18 mouse cellular contexts compared by ENCODE assay signal in genomic region chr11:3849469-3850314, GRCm38 (mm10). TPM values are rescaled to one million over a fixed set of nuclear protein-coding genes. Genes with fewer than 3 reads are reported as not detected.
DNase-seq lines count a peak whose midpoint lies in the region; ATAC-seq and TF ChIP-seq lines count a peak whose summit lies in the region.
"Had no signal": no experiment of that assay in that cellular context is flagged by ENCODE, and none has a peak within 500 bp of the region (broad histone marks: within the 10 kb centered on the region; RNA-seq: fewer than 3 reads in every experiment).

No protein-coding gene starts in this region.

- no peaks in the 10 kb centered on the region for H3K9me3 ChIP-seq in hindbrain, embryonic 11.5 days (ENCODE audit: control insufficient read depth, low read length)
- no peaks in the 10 kb centered on the region for H3K9me3 ChIP-seq in hindbrain, embryonic 12.5 days (replicated peaks)
- H3K9me3 ChIP-seq in stomach, postnatal 0 days (ENCODE audit: control insufficient read depth, low read length) = no peaks in the 10 kb centered on the region

- no peaks in the 10 kb centered on the region for H3K4me1 ChIP-seq in hindbrain, embryonic 11.5 days (replicated peaks; ENCODE audit: control insufficient read depth, insufficient read depth, low read length)
- no peaks in the 10 kb centered on the region for H3K4me1 ChIP-seq in hindbrain, embryonic 12.5 days
- no peaks in the 10 kb centered on the region for H3K4me1 ChIP-seq in stomach, postnatal 0 days (replicated peaks; ENCODE audit: control insufficient read depth, insufficient read depth)
- H3K4me1 ChIP-seq: forebrain, embryonic 10.5 days had no signal

- no peak overlapping the region for H3K4me2 ChIP-seq in hindbrain, embryonic 11.5 days (replicated peaks; ENCODE audit: low read depth, low read length)
- H3K4me2 ChIP-seq in hindbrain, embryonic 12.5 days (replicated peaks) = no peak overlapping the region
- no peak overlapping the region for H3K4me2 ChIP-seq in stomach, postnatal 0 days (replicated peaks; ENCODE audit: low read depth)
- H3K4me2 ChIP-seq: lung, embryonic 14.5 days had no signal

- ATAC-seq in hindbrain, embryonic 11.5 days (ENCODE audit: low FRiP score) = no peak
- ATAC-seq in hindbrain, embryonic 12.5 days (ENCODE audit: low FRiP score) = no peak
- 0 out of 2 replicates have a peak, but pooled peaks have one; percentile 49 for ATAC-seq in stomach, postnatal 0 days (ENCODE audit: low FRiP score, low TSS enrichment)
- ATAC-seq: inflammation-experienced regulatory T-cells, adult 6 months; midbrain, embryonic 16.5 days had no signal

- TF ChIP-seq CTCF in stomach, postnatal 0 days (IDR thresholded peaks at IDR 0.05; ENCODE audit: low read depth) = no peak

- no peaks in the 10 kb centered on the region for H3K27me3 ChIP-seq in hindbrain, embryonic 11.5 days (ENCODE audit: control insufficient read depth, insufficient read depth, low read length)
- no peaks in the 10 kb centered on the region for H3K27me3 ChIP-seq in hindbrain, embryonic 12.5 days
- no peaks in the 10 kb centered on the region for H3K27me3 ChIP-seq in stomach, postnatal 0 days (ENCODE audit: control insufficient read depth, insufficient read depth, low read length)

- WGBS in hindbrain, embryonic 11.5 days = 83% methylated on average over 15 of the region's 15 CpGs
- WGBS in hindbrain, embryonic 12.5 days = 81% methylated on average over 15 of the region's 15 CpGs
- 75% methylated on average over 15 of the region's 15 CpGs for WGBS in stomach, postnatal 0 days

- no peaks in the 10 kb centered on the region for H3K36me3 ChIP-seq in hindbrain, embryonic 11.5 days (ENCODE audit: control insufficient read depth, insufficient read depth, low read length)
- H3K36me3 ChIP-seq in hindbrain, embryonic 12.5 days = no peaks in the 10 kb centered on the region
- H3K36me3 ChIP-seq in stomach, postnatal 0 days (ENCODE audit: control insufficient read depth, insufficient read depth, low read length) = no peaks in the 10 kb centered on the region
- H3K36me3 ChIP-seq: forebrain, embryonic 10.5 days had no signal

- DNase-seq in cerebellum, adult 11 months = peak; percentile 33
- DNase-seq in cerebellum, adult 8-10 months = no peak
- peak; percentile 5 for DNase-seq in hindbrain, embryonic 11.5 days (ENCODE audit: low spot score)
- DNase-seq in retina, postnatal 1 day = peak; percentile 48
- DNase-seq in retina, embryonic 14.5 days (ENCODE audit: low spot score) = no peak
- no peak for DNase-seq in stomach, postnatal 0 days (ENCODE audit: low spot score)
- no peak for DNase-seq in heart, postnatal 4 days
- DNase-seq: heart, adult 18-20 months; heart, postnatal 10 days; kidney, adult 9 months; lung, embryonic 14.5 days; thymus, postnatal 36 days had no signal

- TF ChIP-seq EP300 in stomach, postnatal 0 days (optimal IDR thresholded peaks at IDR 0.05) = no peak

- no peak overlapping the region for H3K9ac ChIP-seq in hindbrain, embryonic 11.5 days (ENCODE audit: low read depth, low read length)
- no peak overlapping the region for H3K9ac ChIP-seq in hindbrain, embryonic 12.5 days
- no peak overlapping the region for H3K9ac ChIP-seq in stomach, postnatal 0 days (ENCODE audit: low read length)
- H3K9ac ChIP-seq: lung, embryonic 14.5 days had no signal

- no peak overlapping the region for H3K4me3 ChIP-seq in hindbrain, embryonic 11.5 days (ENCODE audit: low read depth, low read length)
- no peak overlapping the region for H3K4me3 ChIP-seq in hindbrain, embryonic 12.5 days
- H3K4me3 ChIP-seq in stomach, postnatal 0 days (ENCODE audit: low read depth, low read length) = no peak overlapping the region
- H3K4me3 ChIP-seq: forebrain, embryonic 10.5 days had no signal

- H3K27ac ChIP-seq in hindbrain, embryonic 11.5 days (ENCODE audit: low read depth, low read length) = no peak overlapping the region
- no peak overlapping the region for H3K27ac ChIP-seq in hindbrain, embryonic 12.5 days
- H3K27ac ChIP-seq in stomach, postnatal 0 days (replicated peaks) = no peak overlapping the region
- H3K27ac ChIP-seq: forebrain, embryonic 10.5 days; macrophage had no signal

RNA-seq across cellular contexts. Expression of gene Osbp2, which starts 14.0 kb away (rescaled TPM):
- polyA plus RNA-seq in hindbrain, embryonic 11.5 days (2014; fragmentation: Nextera tagmentation; extraction: Ambion mirVana) = 1.5 and 1.8 TPM in 2 replicates
- 7.0 and 8.8 TPM in 2 replicates for polyA plus RNA-seq in hindbrain, embryonic 12.5 days (2016; fragmentation: Nextera tagmentation; extraction: Ambion mirVana)
- 0.42 and 0.69 TPM in 2 replicates for polyA plus RNA-seq in stomach, postnatal 0 days (2015; fragmentation: Nextera tagmentation; extraction: Ambion mirVana)
- 1 to 10 TPM; 5.4 to 6.1 TPM for total RNA-seq in heart, postnatal 4 days (2021)
- polyA plus RNA-seq: inflammation-experienced regulatory T-cells, adult 6 months had no signal

RNA-seq across cellular contexts. Expression of gene 4921536K21Rik, which starts 45.2 kb away (rescaled TPM):
- polyA plus RNA-seq in hindbrain, embryonic 11.5 days (2014; fragmentation: Nextera tagmentation; extraction: Ambion mirVana) = 0.27 and 1.2 TPM in 2 replicates
- 0.72 and 0.82 TPM in 2 replicates for polyA plus RNA-seq in hindbrain, embryonic 12.5 days (2016; fragmentation: Nextera tagmentation; extraction: Ambion mirVana)
- 0.12 TPM in 2 replicates for polyA plus RNA-seq in stomach, postnatal 0 days (2015; fragmentation: Nextera tagmentation; extraction: Ambion mirVana)
- total RNA-seq in heart, postnatal 4 days (2021) = under 1 TPM; 0.14 to 0.17 TPM
- total RNA-seq: liver, adult 2 months had no signal
- polyA plus RNA-seq: inflammation-experienced regulatory T-cells, adult 6 months; liver, adult 2 months; lung, embryonic 14.5 days had no signal

RNA-seq across cellular contexts. Expression of gene Dusp18, which starts 45.3 kb away (rescaled TPM):
- polyA plus RNA-seq in hindbrain, embryonic 11.5 days (2014; fragmentation: Nextera tagmentation; extraction: Ambion mirVana) = 21.6 and 28.0 TPM in 2 replicates
- 27.7 and 29.1 TPM in 2 replicates for polyA plus RNA-seq in hindbrain, embryonic 12.5 days (2016; fragmentation: Nextera tagmentation; extraction: Ambion mirVana)
- polyA plus RNA-seq in stomach, postnatal 0 days (2015; fragmentation: Nextera tagmentation; extraction: Ambion mirVana) = 2.8 TPM in 2 replicates
- total RNA-seq in heart, postnatal 4 days (2021) = 10 to 100 TPM; 21.5 to 24.4 TPM

Comparison
In these comparisons a context has a peak if more than half of its experiments do, and no peak if none do; other contexts are left out.
1. DNase-seq: peak in cerebellum, adult 11 months (single experiment), hindbrain, embryonic 11.5 days (single experiment) and retina, postnatal 1 day (single experiment); none in cerebellum, adult 8-10 months (single experiment), retina, embryonic 14.5 days (single experiment), stomach, postnatal 0 days (single experiment) and heart, postnatal 4 days (single experiment).